ENCODE assay signal across 10 mouse cellular contexts in the genomic region with DNA sequence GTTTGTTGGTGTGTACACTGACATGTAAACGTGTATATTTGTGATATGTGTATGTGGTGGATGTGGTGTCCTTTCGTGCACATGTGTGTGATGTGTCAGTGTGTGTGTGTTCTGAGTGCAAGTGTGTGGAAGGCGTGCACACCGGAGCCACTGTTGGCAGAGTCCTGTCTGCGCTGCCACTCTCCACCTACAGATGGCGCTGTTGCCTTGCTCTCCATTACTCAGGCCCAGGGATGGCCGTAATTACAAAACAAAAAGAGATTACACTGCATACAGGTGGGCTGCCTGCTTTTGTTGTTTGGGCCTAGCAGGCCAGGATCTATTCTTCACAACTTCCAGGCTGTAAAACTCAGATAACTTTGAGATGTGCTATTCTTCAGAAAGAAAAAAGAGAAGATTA.
DNase-seq lines count a peak whose midpoint lies in the region; ATAC-seq lines count a peak whose summit lies in the region.
"Had no signal": no experiment of that assay in that cellular context is flagged by ENCODE, and none has a peak within 500 bp of the region (broad histone marks: within the 10 kb centered on the region; RNA-seq: fewer than 3 reads in every experiment).

No protein-coding gene starts in this region.

- peaks cover 7% of the 10 kb centered on the region; the same call in 1 of the 2 replicates for H3K4me1 ChIP-seq in heart, embryonic 11.5 days (ENCODE audit: control insufficient read depth, insufficient read depth, low read length)
- H3K4me1 ChIP-seq in forebrain, embryonic 14.5 days (ENCODE audit: control insufficient read depth, insufficient read depth, low read length), result peaks cover 11% of the 10 kb centered on the region; the same call in 1 of the 2 replicates
- H3K4me1 ChIP-seq in midbrain, embryonic 14.5 days (ENCODE audit: control insufficient read depth, insufficient read depth, low read length), result peaks cover 9% of the 10 kb centered on the region; the same call in 1 of the 2 replicates

- H3K36me3 ChIP-seq in heart, embryonic 11.5 days (ENCODE audit: control insufficient read depth, insufficient read depth, low read length), result no peaks in the 10 kb centered on the region
- no peaks in the 10 kb centered on the region for H3K36me3 ChIP-seq in forebrain, embryonic 14.5 days (ENCODE audit: control insufficient read depth, insufficient read depth, low read length)
- H3K36me3 ChIP-seq in midbrain, embryonic 14.5 days (ENCODE audit: control insufficient read depth, insufficient read depth, low read length), result no peaks in the 10 kb centered on the region
- H3K36me3 ChIP-seq: limb, embryonic 13.5 days had no signal

- H3K4me2 ChIP-seq in heart, embryonic 11.5 days, result no peak overlapping the region
- no peak overlapping the region for H3K4me2 ChIP-seq in forebrain, embryonic 14.5 days (ENCODE audit: low read length)
- H3K4me2 ChIP-seq in midbrain, embryonic 14.5 days (ENCODE audit: low read length), result no peak overlapping the region
- H3K4me2 ChIP-seq: limb, embryonic 13.5 days had no signal

- WGBS in heart, embryonic 11.5 days (ENCODE audit: insufficient replicate concordance), result 24% methylated on average over 7 of the region's 7 CpGs
- 16% methylated on average over 7 of the region's 7 CpGs for WGBS in forebrain, embryonic 14.5 days
- WGBS in midbrain, embryonic 14.5 days, result 19% methylated on average over 7 of the region's 7 CpGs

- H3K9me3 ChIP-seq in heart, embryonic 11.5 days (replicated peaks; ENCODE audit: control insufficient read depth, low read length), result no peaks in the 10 kb centered on the region
- H3K9me3 ChIP-seq in forebrain, embryonic 14.5 days (replicated peaks; ENCODE audit: control insufficient read depth, low read length), result no peaks in the 10 kb centered on the region
- H3K9me3 ChIP-seq in midbrain, embryonic 14.5 days (ENCODE audit: control insufficient read depth, low read length), result no peaks in the 10 kb centered on the region
- H3K9me3 ChIP-seq: limb, embryonic 13.5 days had no signal

- no peak overlapping the region for H3K9ac ChIP-seq in heart, embryonic 11.5 days (ENCODE audit: low read depth, low read length)
- no peak overlapping the region for H3K9ac ChIP-seq in forebrain, embryonic 14.5 days (ENCODE audit: low read length)
- no peak overlapping the region for H3K9ac ChIP-seq in midbrain, embryonic 14.5 days (replicated peaks; ENCODE audit: low read length)
- H3K9ac ChIP-seq: limb, embryonic 13.5 days had no signal

- no peak for ATAC-seq in heart, embryonic 11.5 days (replicated peaks; ENCODE audit: insufficient number of reproducible peaks, low FRiP score, low TSS enrichment)
- ATAC-seq in forebrain, embryonic 14.5 days, result peak; percentile 59; the same call in 1 of the 2 replicates
- ATAC-seq in midbrain, embryonic 14.5 days (ENCODE audit: low FRiP score, low TSS enrichment), result no peak
- ATAC-seq: Patski had no signal

- H3K27me3 ChIP-seq in heart, embryonic 11.5 days (ENCODE audit: control insufficient read depth, insufficient read depth, low read length), result no peaks in the 10 kb centered on the region
- H3K27me3 ChIP-seq in forebrain, embryonic 14.5 days (replicated peaks; ENCODE audit: control insufficient read depth, insufficient read depth, low read length), result no peaks in the 10 kb centered on the region
- H3K27me3 ChIP-seq in midbrain, embryonic 14.5 days (ENCODE audit: control insufficient read depth, insufficient read depth, low read length), result no peaks in the 10 kb centered on the region
- H3K27me3 ChIP-seq: Patski had no signal

- no peak overlapping the region for H3K27ac ChIP-seq in heart, embryonic 11.5 days (ENCODE audit: low read depth, low read length)
- no peak overlapping the region for H3K27ac ChIP-seq in forebrain, embryonic 14.5 days (ENCODE audit: low read depth, low read length)
- H3K27ac ChIP-seq in midbrain, embryonic 14.5 days (replicated peaks; ENCODE audit: low read depth, low read length), result no peak overlapping the region
- H3K27ac ChIP-seq: limb, embryonic 13.5 days had no signal

- H3K4me3 ChIP-seq in heart, embryonic 11.5 days (ENCODE audit: low read depth, low read length), result no peak overlapping the region
- H3K4me3 ChIP-seq in forebrain, embryonic 14.5 days (ENCODE audit: low read depth, low read length), result no peak overlapping the region
- H3K4me3 ChIP-seq in midbrain, embryonic 14.5 days (replicated peaks; ENCODE audit: low read depth, low read length), result no peak overlapping the region
- H3K4me3 ChIP-seq: limb, embryonic 13.5 days had no signal

- peak; percentile 16 for DNase-seq in heart, adult 8-10 months (ENCODE audit: low spot score)
- DNase-seq in adrenal gland, postnatal 36 days, result peak; percentile 61 to 71
- peak; percentile 61 for DNase-seq in forebrain, embryonic 14.5 days (ENCODE audit: low spot score)
- peak; percentile 39 for DNase-seq in hindlimb bud, embryonic 11.5 days (ENCODE audit: extremely low spot score, low read depth, low spot score)
- peak; percentile 16 to 70 for DNase-seq in left cerebral cortex, adult 9 months (ENCODE audit: low spot score in 2 of 2)
- peak; percentile 80 for DNase-seq in midbrain, embryonic 14.5 days
- DNase-seq in testis, postnatal 10 days (ENCODE audit: low spot score), result peak; percentile 81

Comparison
In these comparisons a context has a peak if more than half of its experiments do, and no peak if none do; other contexts are left out.
1. DNase-seq: peak in every context shown above with its lines; median percentile 81 in testis, postnatal 10 days; 80 in midbrain, embryonic 14.5 days; 66 in adrenal gland, postnatal 36 days; 61 in forebrain, embryonic 14.5 days; 43 in left cerebral cortex, adult 9 months; 39 in hindlimb bud, embryonic 11.5 days; 16 in heart, adult 8-10 months.